8 mouse cellular contexts compared by ENCODE assay signal in genomic region chr15:91573111-91573538, GRCm38 (mm10). TPM values are rescaled to one million over a fixed set of nuclear protein-coding genes. Genes with fewer than 3 reads are reported as not detected.
DNase-seq lines count a peak whose midpoint lies in the region; ATAC-seq and TF ChIP-seq lines count a peak whose summit lies in the region.

TSS of gene Slc2a13 (minus strand) at chr15:91573261.

- peak within 1 kb of the TSS; percentile 86 for H3K4me2 ChIP-seq in hindbrain, postnatal 0 days (ENCODE audit: low read depth, low read length)

- 0 out of 2 replicates have a peak, but pooled peaks cover 5% of the 10 kb centered on the region for H3K4me1 ChIP-seq in hindbrain, postnatal 0 days (ENCODE audit: insufficient read depth, low read length)

- no peaks in the 10 kb centered on the region for H3K36me3 ChIP-seq in hindbrain, postnatal 0 days (ENCODE audit: insufficient read depth, low read length)

- H3K27ac ChIP-seq in hindbrain, postnatal 0 days, result peak within 1 kb of the TSS; percentile 88

- TF ChIP-seq CTCF in hindbrain, postnatal 0 days (IDR thresholded peaks at IDR 0.05; ENCODE audit: low read depth), result peak; percentile 47

- WGBS in hindbrain, postnatal 0 days, result 0% methylated on average over 26 of the region's 26 CpGs

- H3K9me3 ChIP-seq in hindbrain, postnatal 0 days (ENCODE audit: low read length), result no peaks in the 10 kb centered on the region

- H3K9ac ChIP-seq in hindbrain, postnatal 0 days (replicated peaks; ENCODE audit: low read length), result peak within 1 kb of the TSS; percentile 87

- peak; percentile 94 for ATAC-seq in common myeloid progenitor, adult 5-6 weeks (replicated peaks; ENCODE audit: low read depth, poor library complexity, severe bottlenecking)
- peak; percentile 97 for ATAC-seq in hindbrain, postnatal 0 days
- peak; percentile 81 for ATAC-seq in megakaryocyte, adult 5-6 weeks (ENCODE audit: poor library complexity, severe bottlenecking)

- DNase-seq in adrenal gland, adult (ENCODE audit: inconsistent age in 2 of 2, low spot score in 1 of 2), result peak; percentile 91 to 96
- DNase-seq in gastrocnemius, adult 8-10 months (ENCODE audit: low spot score in 2 of 2), result peak; percentile 76 to 82
- DNase-seq in hindbrain, postnatal 0 days (ENCODE audit: low spot score), result peak; percentile 96
- peak; percentile 74 to 89 for DNase-seq in left cerebral cortex, adult 8-10 months (ENCODE audit: low spot score in 2 of 2)
- peak; percentile 94 for DNase-seq in right cerebral cortex, adult 18-20 months
- peak; percentile 84 for DNase-seq in urinary bladder, adult 2 months (ENCODE audit: low spot score)

- H3K27me3 ChIP-seq in hindbrain, postnatal 0 days (ENCODE audit: insufficient read depth, low read length), result no peaks in the 10 kb centered on the region

- H3K4me3 ChIP-seq in hindbrain, postnatal 0 days (ENCODE audit: low read length), result peak within 1 kb of the TSS; percentile 85

RNA-seq across cellular contexts. Expression of gene Slc2a13, which starts in this region (rescaled TPM):
- 0.27 TPM in 1 of 2 replicates, not detected in the other for total RNA-seq in common myeloid progenitor, adult 5-6 weeks (2017)
- total RNA-seq in gastrocnemius, adult 8-10 months (2022), result under 1 TPM; 0.32 to 0.65 (median 0.35) TPM
- 27.9 and 32.5 TPM in 2 replicates for total RNA-seq in hindbrain, postnatal 0 days (2014; rRNA removed)
- polyA plus RNA-seq in hindbrain, postnatal 0 days (2015; fragmentation: Nextera tagmentation; extraction: Ambion mirVana), result 4.3 and 4.4 TPM in 2 replicates
- total RNA-seq in left cerebral cortex, adult 8-10 months (2022), result 100 to 1,000 TPM in 2 of 4 experiments, 10 to 100 TPM in 2; 89.4 to 110 (median 99.6) TPM
- total RNA-seq in megakaryocyte, adult 5-6 weeks (2015), result not detected in 2 replicates
- total RNA-seq in megakaryocyte, adult 5-6 weeks (2017), result 0.07 TPM in 1 of 2 replicates, not detected in the other
- 2.8 and 3.3 TPM in 2 replicates for polyA plus RNA-seq in urinary bladder, adult 2 months (2012; rRNA removed)

Comparison
In these comparisons a context has a peak if more than half of its experiments do, and no peak if none do; other contexts are left out.
1. Peak in every context shown above with its lines: DNase-seq, ATAC-seq, H3K4me3 ChIP-seq and H3K27ac ChIP-seq.
2. RNA of gene Slc2a13 (total RNA-seq): 89.4 to 110 TPM in left cerebral cortex, adult 8-10 months and 27.9 to 32.5 TPM in hindbrain, postnatal 0 days; 0.32 to 0.65 TPM in gastrocnemius, adult 8-10 months, 0.27 TPM in common myeloid progenitor, adult 5-6 weeks and 0.07 TPM in megakaryocyte, adult 5-6 weeks; every median in the first group is over 10 times any median in the second.
3. Peak in ATAC-seq in common myeloid progenitor, adult 5-6 weeks; RNA of the gene not detected or under 1 TPM.
4. Peak in DNase-seq in gastrocnemius, adult 8-10 months; RNA of the gene not detected or under 1 TPM.
5. Peak in ATAC-seq in megakaryocyte, adult 5-6 weeks; RNA of the gene not detected or under 1 TPM.